Mouse (Mus musculus) right cerebral cortex, postnatal 14 days (tissue): ENCODE results near the gene Yap1.
A peak's percentile ranks its signal among the peaks of the same experiment; 100 is the strongest.

Experiments
- DNase-seq: peaks from one replicate; pipeline ENCODE4 v3.0.0; 2022

Yap1 gene

DNA sequence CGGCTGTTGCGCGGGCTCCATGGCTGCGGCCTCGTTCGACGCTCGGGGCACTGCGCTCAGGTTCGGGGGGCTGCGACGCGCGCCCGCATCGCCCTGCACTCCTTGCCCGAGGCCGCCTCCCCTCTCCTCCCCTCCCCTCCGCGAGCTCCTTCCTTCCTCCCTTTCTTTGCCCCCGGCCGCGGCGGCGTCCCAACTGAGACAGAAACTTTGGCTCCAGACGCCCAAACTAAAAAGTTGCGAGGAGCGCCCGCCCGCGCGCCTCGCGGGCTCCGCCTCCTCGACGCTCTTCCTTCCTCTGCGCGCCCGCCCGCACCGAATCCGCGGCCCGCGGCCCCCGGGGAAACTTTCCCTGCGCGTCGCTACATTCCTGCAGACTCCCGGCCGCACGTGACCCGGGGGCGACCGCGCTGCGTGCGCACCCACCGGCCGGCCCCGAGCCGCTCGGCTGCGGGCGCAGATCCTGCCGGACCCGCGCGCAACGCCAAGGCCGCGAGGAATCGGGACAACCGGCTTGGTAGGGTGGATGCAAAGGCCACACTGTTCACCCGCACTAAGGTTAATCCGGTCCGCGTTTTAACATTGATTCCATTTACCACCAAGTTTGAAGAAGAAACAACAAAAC lies at the start of gene Yap1:
TSS of gene Yap1 (minus strand) at position 227 of the 622 bp plus-strand sequence.
- peak; percentile 83 for DNase-seq

- DNase-seq = no peak
These were observed 38.6 kb upstream of the Yap1 start for GRCm38 (mm10) chr9:8043044-8043387.

- peak; percentile 97 for DNase-seq
These were observed 38.1 kb upstream of the Yap1 start, which contains the start of gene Cfap300 for GRCm38 (mm10) chr9:8042338-8043043. Gene Cfap300 (minus strand): TSS chr9:8042823.

DNA sequence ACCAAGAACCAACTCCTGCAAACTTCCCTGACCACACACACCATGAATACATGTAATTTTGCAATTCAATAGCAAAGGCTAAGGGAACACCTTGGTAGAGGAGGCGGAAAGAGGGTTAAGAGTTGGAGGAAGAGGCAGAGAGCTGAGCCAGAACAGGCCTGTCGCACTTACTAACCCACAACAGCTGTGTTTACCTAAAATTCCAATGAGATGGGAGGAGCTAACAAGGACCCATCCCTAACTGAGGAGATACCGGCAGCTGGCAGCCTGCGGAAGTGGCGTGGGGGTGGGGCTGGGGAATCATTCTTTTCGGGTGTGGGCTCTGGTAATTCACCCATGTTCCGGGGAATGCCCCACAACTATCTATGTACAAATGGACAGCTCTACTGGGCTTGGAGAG lies 31.1 kb upstream of the Yap1 start:
- DNase-seq = no peak

- no peak for DNase-seq
These were observed 30.7 kb upstream of the Yap1 start for GRCm38 (mm10) chr9:8035091-8035490.

GRCm38 (mm10) chr9:8034143-8034542 lies 29.7 kb upstream of the Yap1 start:
- DNase-seq = no peak

DNA sequence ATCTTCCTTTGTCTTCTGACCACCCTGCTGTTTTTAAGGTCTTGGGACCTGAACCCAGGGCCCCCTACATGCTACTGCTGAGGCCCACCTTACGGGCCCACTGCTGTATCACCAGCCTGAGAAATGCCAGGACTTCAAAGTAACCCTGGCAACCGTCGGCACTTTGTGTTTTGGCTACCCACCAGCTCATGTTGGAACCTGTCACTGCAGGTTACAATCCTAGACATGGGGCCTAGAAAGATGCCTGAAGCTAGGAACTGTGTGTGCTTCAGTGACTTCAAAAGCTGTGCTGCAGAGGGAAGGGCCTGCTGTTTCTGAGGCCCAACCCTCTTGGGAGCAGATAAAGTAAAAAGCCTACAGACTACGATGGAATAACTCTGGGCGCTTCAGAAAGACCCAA lies 28.5 kb upstream of the Yap1 start:
- no peak for DNase-seq

DNA sequence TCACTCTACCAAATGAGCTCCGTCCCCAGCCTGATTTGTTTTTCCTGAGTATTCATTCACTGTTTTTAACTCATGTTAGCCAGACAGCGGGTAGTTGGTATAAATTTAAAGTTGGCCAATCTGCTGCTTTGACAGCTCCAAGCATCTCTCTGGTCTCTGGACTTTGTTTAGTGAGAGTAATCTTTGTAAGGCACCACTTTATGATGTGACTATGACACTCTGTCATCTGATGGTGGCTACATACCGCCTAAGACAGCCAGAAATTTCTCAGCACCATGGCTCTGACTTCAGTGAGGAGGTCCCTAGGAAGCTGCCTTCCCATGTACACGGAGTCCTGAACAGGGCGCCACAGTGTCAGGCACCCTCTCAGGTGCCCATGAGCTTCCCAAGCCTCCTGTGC lies 14.2 kb upstream of the Yap1 start:
- no peak for DNase-seq

DNA sequence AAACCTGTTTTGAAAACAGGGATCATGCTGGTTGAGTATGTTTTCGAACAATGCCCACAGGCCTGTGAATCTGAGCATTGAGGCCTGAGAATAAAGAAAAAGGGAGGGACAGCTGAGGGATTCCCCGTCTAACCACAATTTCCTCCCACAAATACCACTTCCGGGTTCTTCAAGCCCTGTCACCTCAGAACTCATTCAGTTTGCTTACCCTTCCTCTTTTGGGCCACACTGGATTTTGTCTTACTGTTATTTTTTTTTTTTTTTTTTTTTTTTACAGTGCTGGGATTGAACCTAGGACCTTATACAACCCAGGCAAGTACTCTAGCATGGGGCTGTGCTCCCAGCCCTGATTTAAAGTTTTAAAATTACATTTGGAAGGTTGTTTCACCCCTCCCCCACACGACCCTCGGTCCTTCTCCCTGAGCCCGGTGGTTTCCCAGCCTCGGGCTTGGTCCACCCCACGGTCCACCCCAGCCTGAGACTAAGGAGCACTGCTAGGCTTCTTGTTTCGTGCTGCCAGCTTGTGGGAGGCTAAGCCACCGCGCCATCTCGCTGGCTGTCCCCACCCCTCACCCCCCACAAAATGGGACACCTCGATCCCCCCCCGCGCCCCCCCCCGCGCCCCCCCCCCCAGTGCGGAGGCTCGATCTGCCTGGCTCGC lies 13.0 kb upstream of the Yap1 start:
- no peak for DNase-seq

GRCm38 (mm10) chr9:8003301-8004271 lies 810 bp downstream of the Yap1 start:
- peak; percentile 34 for DNase-seq

- no peak for DNase-seq
These were observed 1.6 kb downstream of the Yap1 start for GRCm38 (mm10) chr9:8002806-8003205.

GRCm38 (mm10) chr9:8001352-8001751 lies 3.0 kb downstream of the Yap1 start:
- no peak for DNase-seq

DNA sequence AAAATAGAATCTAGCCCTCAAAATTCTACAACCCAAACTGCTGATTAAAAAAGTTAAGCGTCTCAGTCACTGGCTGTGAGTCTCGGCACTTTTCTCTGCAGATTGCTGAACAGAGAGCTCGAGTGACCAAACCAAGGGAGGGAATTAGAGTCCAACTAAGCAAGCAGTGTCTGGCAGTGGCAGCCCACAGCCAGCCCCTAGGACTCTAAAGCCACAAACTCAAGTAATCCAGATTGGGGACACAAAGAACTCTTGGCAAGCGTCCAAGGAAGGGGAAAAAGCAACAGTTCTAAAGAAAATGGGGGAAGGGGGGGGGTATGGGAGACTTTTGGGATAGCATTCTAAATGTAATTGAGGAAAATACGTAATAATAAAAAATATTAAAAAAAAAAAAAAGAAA lies 10.1 kb downstream of the Yap1 start:
- DNase-seq = no peak

GRCm38 (mm10) chr9:7992651-7993050 lies 11.7 kb downstream of the Yap1 start:
- no peak for DNase-seq

DNA sequence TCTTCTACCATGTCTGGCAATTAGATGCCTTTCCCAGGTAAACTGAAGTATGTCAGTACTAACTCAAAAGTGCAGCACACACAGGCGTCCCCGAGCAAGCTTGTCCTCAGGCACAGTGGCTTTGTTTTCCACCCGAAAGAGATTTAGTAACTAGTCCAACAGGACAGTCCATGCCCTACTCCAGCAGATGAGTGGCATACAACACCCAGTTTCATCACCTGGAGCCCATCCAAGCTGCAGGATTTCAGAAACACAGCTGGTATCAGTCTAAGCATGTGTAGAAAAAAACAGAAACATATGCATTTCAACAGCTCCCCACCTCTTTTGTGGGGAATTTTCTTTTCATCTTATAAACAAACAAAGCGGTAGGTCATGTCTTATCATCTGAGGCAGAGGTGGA lies 13.5 kb downstream of the Yap1 start:
- DNase-seq = no peak

DNA sequence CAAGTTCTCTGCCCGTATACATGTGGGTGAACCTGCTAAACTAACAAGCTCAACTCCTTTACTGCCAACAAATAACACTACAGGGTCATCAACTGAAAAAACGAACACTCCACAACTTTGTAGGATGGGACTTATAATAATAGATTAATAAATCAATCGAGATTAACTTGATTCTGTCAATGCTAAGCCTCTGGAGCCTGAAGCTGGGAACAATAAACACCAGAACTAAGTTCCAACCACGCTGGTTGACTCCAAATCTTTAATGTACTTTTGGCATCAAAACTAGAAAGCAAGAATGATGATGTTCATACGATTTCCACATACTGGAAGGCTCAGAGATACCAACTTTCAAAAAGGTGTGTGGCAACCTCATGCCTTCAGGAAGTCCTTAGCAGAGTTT lies 17.3 kb downstream of the Yap1 start:
- DNase-seq = no peak

DNA sequence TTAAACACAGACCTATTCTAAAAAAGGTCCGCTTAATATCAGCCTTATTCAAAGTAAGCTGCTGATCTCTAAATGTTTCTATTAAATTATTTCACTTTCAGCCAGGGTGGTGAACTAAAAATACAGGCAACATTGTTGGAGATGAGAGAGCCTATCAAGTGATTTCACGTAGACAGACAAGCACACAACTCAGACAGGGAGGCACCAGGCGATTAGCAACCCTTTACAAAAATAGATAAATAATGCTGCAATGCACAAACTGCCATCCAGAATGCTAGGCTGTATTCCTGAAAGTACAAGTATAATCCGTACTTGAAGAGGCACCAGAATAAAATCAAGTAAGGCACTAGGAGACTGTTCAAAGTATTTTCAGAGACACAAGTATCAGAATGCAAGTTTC lies 20.1 kb downstream of the Yap1 start:
- no peak for DNase-seq

DNA sequence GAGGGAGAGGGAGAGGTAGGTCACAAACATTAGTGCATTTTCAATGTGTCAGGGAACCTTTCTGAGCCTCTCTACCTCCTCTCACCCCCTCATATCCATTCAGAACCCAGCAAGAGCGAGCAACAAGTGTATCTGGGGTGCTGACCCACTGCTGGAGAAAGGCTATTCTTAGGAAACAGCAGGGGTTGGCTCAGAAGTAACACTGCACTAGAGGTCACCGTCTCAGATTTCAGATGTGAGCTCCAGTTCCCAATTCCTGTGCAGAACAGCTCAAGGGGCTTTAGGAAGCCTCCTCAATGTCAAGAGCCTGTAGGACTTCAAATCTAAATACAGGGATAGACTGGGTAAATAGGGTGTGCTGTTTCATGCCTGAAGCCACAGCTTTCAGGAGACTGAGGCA lies 20.7 kb downstream of the Yap1 start:
- DNase-seq = no peak

DNA sequence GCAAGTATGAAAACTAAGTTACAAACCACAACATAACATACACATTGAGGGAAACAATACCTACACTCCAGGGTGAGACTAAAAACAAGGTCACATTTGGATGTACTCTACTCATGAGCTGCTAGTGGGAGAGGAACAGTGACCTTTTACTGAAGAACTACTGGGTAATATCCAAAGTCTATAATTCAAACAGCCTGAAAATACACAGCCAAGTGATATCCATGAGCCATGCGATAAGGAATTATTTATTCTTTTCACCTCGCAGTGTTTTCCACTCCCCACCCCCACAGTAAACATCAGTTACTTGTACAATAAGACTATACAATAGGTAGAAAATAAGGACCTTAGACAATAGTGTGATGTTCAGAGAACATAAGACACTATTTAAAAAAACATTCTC lies 24.2 kb downstream of the Yap1 start:
- DNase-seq = no peak

DNA sequence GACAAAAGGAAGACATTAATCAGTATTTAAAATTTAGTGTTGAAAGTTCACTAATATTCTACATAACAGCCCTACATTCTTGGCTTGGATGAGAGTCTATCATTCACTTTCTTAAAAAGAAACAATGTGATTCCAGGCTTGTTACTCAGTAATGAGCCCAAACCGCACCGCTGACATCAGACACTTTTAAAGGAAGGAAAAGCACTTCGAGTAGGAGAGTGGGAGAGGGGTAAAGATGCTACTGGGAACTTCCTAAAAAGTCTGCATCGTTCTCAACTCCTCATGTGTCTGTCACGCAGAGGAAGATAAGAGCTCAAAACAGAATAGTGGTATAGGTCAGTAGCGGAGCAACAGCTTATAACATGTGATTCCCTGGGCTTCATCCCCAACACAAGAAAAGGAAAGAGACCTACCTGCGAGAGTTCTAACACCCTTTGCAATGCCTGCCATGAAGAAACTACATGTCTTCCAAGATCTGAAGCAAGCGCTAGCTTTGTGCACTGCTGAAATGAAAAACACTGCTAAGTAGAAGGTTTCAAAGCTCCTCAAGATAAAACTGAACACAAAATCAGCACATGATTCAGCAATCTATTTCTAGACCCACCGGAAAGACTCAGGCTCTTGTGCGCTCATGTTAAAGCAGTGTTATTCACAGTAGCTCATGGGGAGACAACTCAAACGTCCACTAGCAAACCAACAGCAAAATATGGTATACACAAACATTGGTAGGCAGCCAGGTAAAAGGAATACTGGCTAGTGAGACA lies 25.1 kb downstream of the Yap1 start:
- DNase-seq = no peak

DNA sequence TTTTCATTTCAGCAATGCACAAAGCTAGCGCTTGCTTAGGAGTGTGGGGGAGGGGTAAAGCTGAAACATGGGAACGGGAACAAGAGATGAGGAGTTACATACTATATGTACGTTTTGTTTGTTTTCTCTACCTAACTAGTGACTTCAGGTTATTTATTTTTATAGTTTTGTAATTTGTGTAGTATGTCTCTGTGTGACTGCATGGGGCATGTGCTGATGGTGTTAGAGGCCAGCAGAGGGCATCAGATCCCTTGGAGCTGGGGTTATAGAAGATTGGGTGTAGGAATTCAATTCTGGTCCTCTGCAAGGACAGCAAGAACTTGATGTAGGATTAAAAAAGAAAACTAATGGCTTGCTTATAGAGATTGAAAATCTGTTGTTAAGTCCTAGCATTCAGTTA lies 25.9 kb downstream of the Yap1 start:
- DNase-seq = no peak

DNA sequence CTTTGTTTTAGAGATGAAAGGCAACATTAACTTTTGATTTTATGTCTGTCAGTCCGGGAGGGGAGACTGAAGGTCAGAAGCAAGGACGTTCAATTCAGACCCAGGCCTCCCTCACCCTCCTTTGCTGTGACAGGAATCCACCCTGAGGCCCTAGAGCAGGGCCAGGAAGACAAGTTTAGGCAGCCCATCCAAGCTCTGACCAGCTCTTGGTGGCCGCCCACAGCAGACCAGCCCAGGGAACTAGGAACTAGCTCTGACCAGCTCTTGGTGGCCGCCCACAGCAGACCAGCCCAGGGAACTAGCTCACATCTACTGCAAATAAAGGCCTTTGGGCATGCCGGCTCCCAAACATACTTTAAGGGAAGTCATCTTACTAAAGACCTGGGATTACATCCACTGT lies 26.8 kb downstream of the Yap1 start:
- no peak for DNase-seq
